Mouse (Mus musculus): Measurements from ENCODE around the gene Cntn6.

DNA sequence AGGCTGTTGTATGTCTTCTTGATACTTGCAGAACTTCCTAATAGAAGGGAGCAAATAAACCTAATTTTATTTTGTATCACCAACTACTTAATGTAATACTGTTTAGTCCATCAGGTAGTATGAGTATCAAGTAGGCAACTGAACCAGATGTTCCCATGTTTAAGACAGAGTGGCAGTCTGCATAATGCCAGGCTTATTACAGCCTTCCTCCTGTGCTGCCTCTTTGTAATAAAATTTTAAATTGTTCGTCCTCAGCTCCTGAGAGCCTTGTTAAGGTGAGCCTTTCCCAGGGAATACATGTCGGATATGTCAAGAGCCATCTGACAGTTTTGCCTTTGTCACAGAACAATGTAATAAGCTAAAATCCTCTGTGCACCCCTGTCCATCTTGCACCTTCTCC lies 294.9 kb downstream of the Cntn6 start:
- TF ChIP-seq CTCF (IDR thresholded peaks at IDR 0.05; ENCODE audit: low read depth) (no peak), EP300 (IDR thresholded peaks at IDR 0.05; ENCODE audit: low read depth) (no peak)

All from liver, postnatal 0 days (tissue).